Mouse (Mus musculus) heart, adult 8-10 months (tissue): ENCODE measurements at regions not wholly inside any gene's neighbourhood (a gene's known extent, or its start where the extent isn't known, plus 50 kb on each side); places are given as distances from the start of the nearest gene placed in this dataset.
"Not testable (repeated sequence)": the region's sequence is repeated elsewhere in the genome, so short reads cannot be mapped to it uniquely, and the experiment has no call there.

ENCODE experiments used
- DNase-seq: peaks from one replicate; pipeline ENCODE4 v3.0.0; 2022; ENCODE audit warnings: low spot score

GRCm38 (mm10) chrX:92981141-92981540 lies 305.1 kb upstream of the Arx start:
- DNase-seq, result peak; percentile 26

GRCm38 (mm10) chrX:93002236-93002976 lies 283.8 kb upstream of the Arx start:
- no peak for DNase-seq

- no peak for DNase-seq
Observed at GRCm38 (mm10) chrX:93006681-93007080, 279.6 kb upstream of the Arx start.

- DNase-seq, result no peak
Observed at GRCm38 (mm10) chrX:93011578-93011977, 274.7 kb upstream of the Arx start.

DNA sequence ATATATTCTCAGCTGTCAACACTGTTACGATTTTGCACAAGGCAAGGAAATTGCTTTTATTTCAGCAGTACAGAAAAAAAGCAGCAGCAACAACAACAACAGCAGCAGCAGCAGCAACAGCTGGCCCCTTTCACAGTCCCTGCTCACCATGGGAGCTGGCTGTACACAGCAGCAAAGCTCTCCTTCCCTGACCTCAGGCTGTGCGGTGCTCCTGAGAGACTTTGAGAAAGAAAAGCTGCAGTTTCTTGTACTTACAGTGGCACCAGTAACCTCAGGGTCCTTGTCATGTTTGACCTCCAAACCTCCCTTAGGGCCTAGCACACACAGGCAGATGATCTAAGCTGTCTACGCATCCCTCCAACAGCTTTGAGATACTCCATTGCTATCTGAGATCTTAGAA lies 269.9 kb upstream of the Arx start:
- peak; percentile 1 for DNase-seq

- DNase-seq, result no peak
Observed at GRCm38 (mm10) chrX:93041096-93041495, 245.1 kb upstream of the Arx start.

DNA sequence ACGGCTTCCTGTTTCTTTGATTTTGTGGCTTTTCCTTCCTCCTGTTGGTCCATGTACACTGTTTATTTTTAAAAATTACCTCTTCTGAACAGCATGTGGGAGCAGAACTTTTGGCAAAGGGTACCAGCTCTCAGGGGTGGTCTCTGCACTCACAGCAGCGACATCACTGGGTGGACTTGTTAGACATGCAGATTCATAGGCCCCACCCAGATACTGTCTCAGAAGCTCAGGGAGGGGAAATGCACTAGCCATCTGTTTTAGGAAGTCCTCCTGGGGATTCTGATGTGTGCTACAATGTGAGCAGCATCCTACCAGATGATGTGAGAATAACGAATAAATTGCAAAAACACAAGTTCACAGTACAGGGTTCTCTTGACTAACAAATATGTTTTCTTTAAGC lies 243.5 kb upstream of the Arx start:
- peak; percentile 0 for DNase-seq

DNA sequence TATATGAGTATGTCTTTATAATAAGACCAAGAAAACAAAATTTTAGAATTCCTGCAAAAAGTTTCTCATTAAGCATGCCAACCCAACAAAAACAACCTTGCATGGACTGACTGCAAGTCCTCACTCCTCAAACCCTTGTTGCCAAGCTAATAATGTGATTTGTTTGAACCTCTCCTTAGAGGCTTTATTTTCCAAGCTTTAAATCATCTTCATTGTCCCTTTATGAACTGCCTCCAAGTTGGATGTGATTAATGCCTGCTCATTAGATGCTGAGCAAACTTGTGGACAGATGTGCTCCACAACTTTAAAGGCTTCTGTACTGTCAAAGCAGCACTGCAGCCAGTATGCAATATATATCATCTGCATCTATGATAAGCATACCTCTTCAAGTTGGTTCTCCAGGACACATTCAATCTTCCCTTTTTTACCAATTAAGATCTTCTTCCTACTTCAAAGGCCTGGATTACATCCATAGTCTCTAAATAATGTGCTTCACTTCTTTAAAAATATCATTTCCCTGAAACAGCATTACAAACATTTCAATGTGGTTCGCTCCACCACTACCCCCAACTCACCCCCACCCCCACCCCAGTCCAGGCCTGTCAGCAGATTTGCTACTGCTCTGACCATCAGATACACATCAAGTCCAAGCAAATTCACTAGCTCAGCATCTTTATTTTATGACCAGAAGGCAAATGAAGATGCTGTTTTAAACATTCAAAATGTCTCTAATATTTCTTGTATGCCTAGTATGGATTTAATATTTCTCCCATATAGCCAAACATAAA lies 237.1 kb upstream of the Arx start:
- DNase-seq, result no peak

DNA sequence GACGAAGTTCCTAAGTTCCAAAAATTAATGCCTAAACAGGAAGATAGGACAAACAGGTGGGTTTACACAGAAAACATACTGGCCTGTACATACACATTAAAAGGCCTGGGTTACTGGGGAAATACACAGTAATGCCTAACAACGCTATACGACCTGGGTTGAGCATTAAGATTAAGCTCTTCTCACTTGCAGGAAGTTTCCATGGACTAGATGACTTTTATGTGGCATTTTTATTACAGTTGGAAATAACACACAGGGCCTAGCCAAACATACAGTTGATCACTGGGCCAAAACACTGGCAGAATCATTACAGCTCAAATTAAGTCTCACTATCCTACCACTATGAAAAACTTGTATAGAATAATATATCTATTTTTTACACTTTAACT lies 236.5 kb upstream of the Arx start:
- DNase-seq, result no peak

- DNase-seq, result no peak
Observed at GRCm38 (mm10) chrX:93059533-93059932, 226.7 kb upstream of the Arx start.

DNA sequence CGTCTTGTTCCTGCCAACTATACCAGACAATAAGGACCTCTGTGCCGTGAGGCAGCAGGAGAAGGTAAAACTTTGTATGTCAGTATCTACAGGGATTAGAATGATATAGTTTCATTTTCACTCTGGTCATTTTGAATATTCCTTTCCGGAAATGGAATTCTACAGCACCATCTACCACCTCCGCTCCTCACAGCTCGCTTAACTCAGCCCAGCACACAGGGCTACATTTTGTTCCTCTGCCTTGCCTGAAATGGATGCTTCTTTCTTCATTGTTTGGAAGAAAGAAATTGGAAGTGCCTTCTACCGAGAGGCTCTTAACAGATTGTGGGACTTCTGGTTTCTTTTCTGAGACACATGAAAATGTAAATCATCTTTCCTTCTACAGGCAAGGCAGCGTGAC lies 217.4 kb upstream of the Arx start:
- no peak for DNase-seq

- peak; percentile 3 for DNase-seq
Observed at GRCm38 (mm10) chrX:93069569-93070289, 216.5 kb upstream of the Arx start.

GRCm38 (mm10) chrX:93070290-93070611 lies 216.0 kb upstream of the Arx start:
- no peak for DNase-seq

DNA sequence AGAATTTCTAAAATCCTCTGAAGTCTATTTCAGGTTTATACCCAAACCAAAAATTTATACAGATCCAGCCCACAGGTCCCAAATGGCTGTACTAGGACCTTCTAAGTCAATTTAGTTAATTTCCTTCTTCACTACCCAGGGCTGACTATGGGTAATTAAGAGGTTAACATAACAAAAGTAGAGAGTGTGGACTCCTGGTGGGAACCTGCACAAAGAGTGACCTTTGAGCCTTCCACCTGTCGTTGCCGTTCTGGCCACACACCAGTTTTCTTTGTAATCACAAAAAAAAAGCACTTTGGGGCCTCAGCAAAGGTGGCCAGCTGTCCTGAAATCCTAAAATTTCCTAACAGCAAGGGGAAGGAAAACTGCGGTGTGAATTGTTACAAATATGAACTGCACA lies 197.3 kb upstream of the Arx start:
- DNase-seq, result no peak

GRCm38 (mm10) chrX:93097551-93097950 lies 188.7 kb upstream of the Arx start:
- DNase-seq, result no peak

DNA sequence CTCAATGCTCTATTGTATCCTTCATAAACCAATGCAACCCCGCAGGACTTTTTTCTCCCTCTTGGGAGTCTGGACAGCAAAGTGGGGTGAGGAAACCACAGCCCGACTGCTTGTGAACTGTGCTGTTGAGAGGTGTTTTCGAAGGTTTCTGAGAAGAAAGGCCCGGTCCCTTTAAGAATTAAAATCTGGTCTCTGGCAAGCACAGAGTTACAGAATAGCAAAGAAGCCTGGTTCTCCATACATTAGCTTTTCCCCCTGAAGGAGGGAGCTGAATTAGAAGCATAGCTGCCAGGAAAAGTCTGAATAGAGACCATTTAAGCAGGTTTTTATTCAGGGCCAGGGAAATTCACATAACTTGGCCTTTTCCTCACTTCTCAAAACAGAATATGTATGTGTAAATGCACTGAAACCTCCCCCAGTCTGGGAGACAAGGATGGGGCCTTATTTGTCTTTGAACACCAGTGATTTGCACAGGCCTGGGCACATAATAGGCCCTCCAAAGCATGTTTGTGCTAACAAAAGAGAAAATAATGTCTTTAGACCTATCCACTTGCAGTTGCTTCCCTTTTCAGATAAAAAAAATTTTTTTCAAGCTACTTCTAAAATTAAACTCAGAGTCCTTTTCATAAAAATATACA lies 178.2 kb upstream of the Arx start:
- DNase-seq, result no peak

DNA sequence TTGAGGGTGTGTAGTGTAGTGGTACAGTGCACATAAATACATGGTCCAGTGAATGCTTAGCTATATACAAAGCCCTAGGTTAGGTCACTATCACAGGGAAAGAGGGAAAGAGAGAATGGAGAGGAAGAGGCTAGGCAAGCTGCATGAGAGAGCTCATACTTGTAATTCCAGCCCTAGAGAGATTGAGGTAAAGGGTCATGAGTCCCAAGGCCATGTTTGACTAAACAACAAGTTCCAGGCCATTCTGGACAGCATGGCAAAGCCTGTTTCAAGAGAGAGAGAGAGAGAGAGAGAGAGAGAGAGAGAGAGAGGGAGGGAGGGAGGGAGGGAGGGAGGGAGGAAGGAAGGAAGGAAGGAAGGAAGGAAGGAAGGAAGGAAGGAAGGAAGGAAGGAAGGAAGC lies 131.9 kb upstream of the Arx start:
- DNase-seq, result not testable (repeated sequence)

- DNase-seq, result no peak
Observed at GRCm38 (mm10) chrX:93159105-93159504, 127.1 kb upstream of the Arx start.

DNA sequence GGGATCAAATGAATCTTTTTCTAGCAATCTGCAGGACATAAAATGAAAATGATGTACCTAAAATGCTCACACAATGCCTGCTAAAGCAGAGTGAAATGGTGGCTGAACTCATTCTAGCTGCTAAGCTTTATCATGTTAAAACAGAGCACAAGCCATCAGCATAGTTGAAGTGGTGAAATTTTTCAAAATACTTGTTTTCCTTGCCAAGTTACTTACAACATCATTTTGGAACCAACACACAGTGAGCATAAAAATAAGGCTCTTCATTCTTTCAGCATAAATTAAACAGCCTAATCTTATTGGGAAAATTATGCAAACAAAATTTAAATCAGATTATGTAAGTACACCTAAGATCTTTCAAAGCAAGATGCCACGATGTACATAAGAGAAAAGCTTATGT lies 125.3 kb upstream of the Arx start:
- no peak for DNase-seq
